Mouse (Mus musculus) layer of hippocampus, postnatal 36 days (tissue): ENCODE measurements around the gene Marveld1. TPM values are rescaled to one million over a fixed set of nuclear protein-coding genes. Genes with fewer than 3 reads are reported as not detected.

Experiments
- DNase-seq, 2 experiments: peaks; one replicate each; pipeline ENCODE4 v3.0.0; 2022
- total RNA-seq, 2 experiments: library from RNA; stranded (reverse); gene quantifications; 2 replicates each; pipeline ENCODE4 v1.2.3; 2021

Gene Marveld1
- total RNA-seq, 2 experiments from 2014 or later = 5.5 to 7.1 TPM

DNA sequence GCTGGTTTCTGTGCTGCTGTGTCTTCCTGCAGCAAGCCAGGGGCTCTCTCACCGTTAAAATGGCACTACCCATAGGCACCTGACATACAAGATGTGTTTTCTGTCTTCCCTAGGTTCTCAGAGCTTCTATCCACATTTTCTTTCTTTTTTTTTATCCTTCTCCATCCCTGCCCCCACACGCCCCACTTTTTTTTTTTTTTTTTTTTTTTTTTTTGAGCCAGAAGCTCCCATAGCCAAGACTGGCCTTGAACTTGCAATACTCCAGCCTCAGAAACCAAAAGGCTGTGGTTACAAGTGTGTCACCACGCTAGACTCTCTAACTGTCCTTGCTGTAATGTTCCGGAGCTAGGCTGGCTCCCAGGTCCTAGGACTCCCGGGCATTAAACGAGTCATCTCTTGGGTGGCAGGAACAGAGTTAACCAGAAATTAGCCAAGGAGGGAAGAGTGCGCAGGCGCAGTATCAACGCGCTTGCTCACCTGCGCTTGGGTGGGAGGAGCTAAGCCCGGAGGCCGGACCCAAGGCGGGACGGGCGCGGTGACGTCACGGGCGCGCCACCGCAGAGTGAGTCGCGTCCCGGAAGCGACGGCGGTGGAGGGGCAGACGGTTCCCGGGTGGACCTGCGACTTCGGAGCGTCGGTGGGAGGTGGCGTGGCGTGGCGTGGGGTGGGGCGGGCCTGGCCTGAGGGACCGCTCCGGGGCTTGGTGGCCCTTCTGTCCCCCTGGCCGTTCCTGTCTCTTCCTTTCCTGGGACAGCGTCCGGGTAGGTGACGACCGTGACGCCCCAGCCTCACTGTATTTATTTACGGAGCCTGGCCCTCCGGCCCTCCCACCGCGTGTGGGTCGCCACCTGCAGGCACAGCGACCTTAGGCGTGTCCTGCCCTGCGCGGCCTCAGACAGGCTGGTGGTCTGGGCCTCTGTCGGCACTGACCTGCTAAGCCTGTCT is 23.1 kb downstream of the Marveld1 start:
- peak; percentile 89 to 90 for DNase-seq

DNA sequence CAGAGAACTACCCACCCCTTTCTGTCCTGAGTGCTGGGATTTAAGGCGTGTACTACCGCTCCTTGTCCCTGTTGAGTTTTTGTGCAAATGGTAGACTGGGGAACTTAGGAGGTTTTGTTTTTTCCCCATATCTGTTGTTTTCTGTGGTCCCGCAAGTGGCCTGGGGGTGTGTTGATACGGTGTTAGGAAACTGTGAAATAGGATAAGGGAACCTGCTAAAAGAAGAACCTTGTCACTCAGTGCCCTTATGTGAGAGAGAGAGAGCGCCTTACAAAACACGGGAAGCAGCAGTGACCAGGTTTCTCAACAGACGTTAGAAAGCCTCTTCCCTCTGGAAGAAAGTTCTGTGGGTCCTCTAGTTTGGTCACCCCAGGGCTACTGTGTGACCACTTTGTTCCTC is 29.6 kb downstream of the Marveld1 start:
- DNase-seq = no peak

DNA sequence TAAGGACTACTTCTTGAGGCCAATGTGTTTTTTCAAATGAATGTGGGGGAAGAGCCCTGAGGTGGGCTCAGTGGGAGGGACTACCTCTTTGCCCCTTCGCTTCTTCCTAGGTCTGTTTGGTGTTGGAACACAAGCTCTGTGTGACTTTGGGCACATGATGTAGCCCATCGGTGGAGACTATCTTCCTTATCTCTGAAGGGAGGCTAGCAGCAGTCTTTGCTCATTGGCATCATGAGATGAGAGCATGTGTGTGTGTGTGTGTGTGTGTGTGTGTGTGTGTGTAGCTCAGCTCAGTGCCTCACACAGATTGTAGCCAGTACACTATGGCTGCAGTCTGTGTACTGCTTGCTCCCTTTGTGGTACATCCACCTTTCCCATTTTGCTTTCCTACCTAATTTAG is 30.3 kb downstream of the Marveld1 start:
- no peak for DNase-seq

DNA sequence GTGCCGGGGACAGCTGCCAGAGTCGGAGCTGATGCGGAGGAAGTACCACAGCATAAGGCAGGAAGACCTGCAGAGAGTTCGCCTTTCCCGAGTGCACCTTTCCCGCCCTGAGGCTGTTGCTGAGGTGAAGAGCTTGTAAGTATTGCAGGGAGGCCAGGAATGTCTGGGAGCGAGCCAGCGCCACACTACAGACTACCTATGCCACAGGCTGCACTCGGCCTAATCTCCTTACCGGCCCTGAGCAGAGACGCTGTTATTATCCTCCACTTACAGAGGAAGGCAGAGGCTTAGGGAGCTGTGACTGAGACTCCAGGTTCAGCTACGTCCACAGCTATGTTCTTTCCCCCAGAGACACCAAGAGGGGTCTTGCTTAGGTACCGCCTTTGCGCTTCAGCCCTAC is 32.2 kb downstream of the Marveld1 start:
- DNase-seq = no peak

GRCm38 (mm10) chr19:42182673-42183072 is 35.5 kb downstream of the Marveld1 start:
- no peak for DNase-seq

GRCm38 (mm10) chr19:42189735-42190134 is 42.5 kb downstream of the Marveld1 start:
- DNase-seq = no peak

DNA sequence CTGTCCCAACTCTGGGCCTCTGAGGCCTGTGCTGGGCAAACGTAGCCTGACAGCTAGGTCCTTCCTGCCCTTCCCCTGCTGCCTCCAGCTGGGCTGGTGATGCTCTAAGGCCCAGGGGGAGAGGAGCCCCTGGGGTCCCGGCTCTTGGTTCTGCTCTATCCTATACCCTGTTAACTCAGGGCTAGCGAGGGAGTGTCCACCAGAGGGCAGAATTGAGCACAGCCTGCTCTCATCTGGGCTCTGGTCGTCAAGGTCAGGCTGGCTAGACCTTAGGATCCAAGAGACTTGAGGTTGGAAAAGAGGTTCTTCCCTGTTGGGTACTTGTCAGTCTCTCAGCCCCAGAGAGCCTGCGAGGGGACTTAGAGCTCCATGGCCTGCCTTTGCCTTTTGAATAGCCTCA is 43.3 kb downstream of the Marveld1 start:
- DNase-seq = no peak

DNA sequence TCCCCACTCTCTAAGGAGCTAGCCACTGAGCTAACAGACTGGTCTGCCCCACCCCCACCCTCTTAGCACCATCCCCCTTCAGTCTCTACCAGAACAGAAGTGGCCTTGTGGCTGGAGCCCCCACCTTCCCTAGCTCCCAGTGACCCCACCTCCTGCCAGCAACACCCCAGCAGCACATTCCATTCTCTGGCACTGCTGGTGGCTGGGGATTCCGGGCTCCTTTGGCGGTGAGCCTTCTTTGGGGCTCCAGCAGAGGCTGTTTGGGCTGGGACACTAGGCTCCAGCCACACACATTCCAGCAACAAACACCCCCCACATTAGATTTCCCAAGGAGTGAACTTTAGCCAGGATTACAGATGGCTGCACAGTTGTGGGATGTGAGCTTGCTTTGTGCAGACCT is 46.1 kb downstream of the Marveld1 start:
- DNase-seq = no peak

- no peak for DNase-seq
These were observed 49.2 kb downstream of the Marveld1 start for GRCm38 (mm10) chr19:42196378-42196777.

GRCm38 (mm10) chr19:42197066-42197465 is 49.9 kb downstream of the Marveld1 start:
- no peak for DNase-seq

- no peak for DNase-seq
These were observed 50.8 kb downstream of the Marveld1 start for GRCm38 (mm10) chr19:42198026-42198425.

Other genes starting within 250 kb of the Marveld1 start
- 100 to 1,000 TPM; 507 to 547 TPM for gene Pgam1, start 235.5 kb upstream of the Marveld1 start, total RNA-seq
- 10 to 100 TPM; 27.0 to 29.5 TPM for gene Exosc1, start 214.0 kb upstream of the Marveld1 start, total RNA-seq
- 10 to 100 TPM; 41.9 to 45.0 TPM for gene Zdhhc16, start 213.9 kb upstream of the Marveld1 start, total RNA-seq
- gene Mms19, start 166.2 kb upstream of the Marveld1 start, total RNA-seq = 10 to 100 TPM; 31.8 to 37.0 TPM
- gene Ubtd1, start 165.6 kb upstream of the Marveld1 start, total RNA-seq = 10 to 100 TPM; 13.4 to 14.5 TPM
- gene Ankrd2, start 111.4 kb upstream of the Marveld1 start, total RNA-seq = not detected
- 1 to 10 TPM; 5.8 to 8.7 TPM for gene Hoga1, start 101.8 kb upstream of the Marveld1 start, total RNA-seq
- gene 4933411K16Rik, start 95.2 kb upstream of the Marveld1 start, total RNA-seq = 1 to 10 TPM; 2.0 to 2.8 TPM
- 10 to 100 TPM; 63.5 to 69.2 TPM for gene Morn4, start 61.0 kb upstream of the Marveld1 start, total RNA-seq
- gene Pi4k2a, start 56.9 kb upstream of the Marveld1 start, total RNA-seq = 10 to 100 TPM; 60.3 to 69.8 TPM
- gene Avpi1, start 18.3 kb upstream of the Marveld1 start, total RNA-seq = 10 to 100 TPM; 16.0 to 18.4 TPM
- 100 to 1,000 TPM in 1 of 2 experiments, 10 to 100 TPM in 1; 88.2 to 105 TPM for gene Zfyve27, start 16.6 kb downstream of the Marveld1 start, total RNA-seq
- under 1 TPM; 0.17 to 0.20 TPM for gene Sfrp5, start 54.9 kb downstream of the Marveld1 start, total RNA-seq
- gene Golga7b, start 100.2 kb downstream of the Marveld1 start, total RNA-seq = 10 to 100 TPM; 63.7 to 66.8 TPM